Mouse (Mus musculus): Measurements from ENCODE around the gene Vamp2.

GRCm38 (mm10) chr11:69096987-69097900 is 9.0 kb downstream of the Vamp2 start:
- peak; percentile 68 for TF ChIP-seq POLR2A (IDR thresholded peaks at IDR 0.05; ENCODE audit: insufficient read length, low read depth)
- TF ChIP-seq MYOD1 (IDR thresholded peaks at IDR 0.05; ENCODE audit: control insufficient read depth in 1 of 3, insufficient read length in 2 of 3, low read depth in 2 of 3): peak in 2 of 3 experiments; percentile 87 to 95
- no peak for TF ChIP-seq E2F4 (IDR thresholded peaks at IDR 0.05; ENCODE audit: insufficient read depth)
- TF ChIP-seq POLR2AphosphoS2 (IDR thresholded peaks at IDR 0.05; ENCODE audit: insufficient read length, low read depth): peak; percentile 59
- no peak for TF ChIP-seq MAX (IDR thresholded peaks at IDR 0.05; ENCODE audit: low read depth)
- peak; percentile 98 for TF ChIP-seq USF1 (IDR thresholded peaks at IDR 0.05; ENCODE audit: low read depth)
- TF ChIP-seq MYOG (IDR thresholded peaks at IDR 0.05; ENCODE audit: control insufficient read depth in 1 of 3, insufficient read depth in 1 of 3, insufficient read length in 2 of 3, low read depth in 2 of 3): peak; percentile 43 to 94 (median 82)
